Mouse (Mus musculus) C2C12 (cell line): ENCODE data around the gene Tenm2. TPM values are rescaled to one million over a fixed set of nuclear protein-coding genes. Genes with fewer than 3 reads are reported as not detected.

ENCODE experiments used
- H3K27me3 ChIP-seq: one replicate; pipeline ENCODE4 v1.6.1; 2011; ENCODE audit not compliant: control insufficient read depth, insufficient read depth, insufficient read length
- H3K36me3 ChIP-seq: one replicate; pipeline ENCODE4 v1.6.1; 2011; ENCODE audit not compliant: control insufficient read depth, insufficient read depth
- H3K4me3 ChIP-seq: one replicate; pipeline ENCODE4 v1.5.1; 2011; ENCODE audit warnings: mild to moderate bottlenecking, control low read depth; ENCODE audit not compliant: poor library complexity, insufficient read depth, severe bottlenecking
- H3K79me2 ChIP-seq: one replicate; pipeline ENCODE4 v1.6.1; 2011; ENCODE audit not compliant: control insufficient read depth, insufficient read depth
- H3K79me3 ChIP-seq: one replicate; pipeline ENCODE4 v1.6.1; 2011; ENCODE audit warnings: low read depth, control low read depth
- H3ac ChIP-seq: one replicate; pipeline ENCODE3; 2011; ENCODE audit warnings: low read depth; ENCODE audit not compliant: control insufficient read depth, insufficient read length
- CEBPB ChIP-seq: IDR thresholded peaks from one replicate; pipeline ENCODE4 v1.6.1; 2011; ENCODE audit warnings: low read depth, mild to moderate bottlenecking, control low read depth, moderate library complexity
- CTCF ChIP-seq: IDR thresholded peaks from one replicate; pipeline ENCODE4 v1.5.1; 2011; ENCODE audit not compliant: control insufficient read depth, insufficient read depth, insufficient read length
- FOSL1 ChIP-seq: IDR thresholded peaks from one replicate; pipeline ENCODE4 v1.8.0; 2011; ENCODE audit warnings: mild to moderate bottlenecking, low read length; ENCODE audit not compliant: poor library complexity, insufficient read depth, severe bottlenecking
- MAX ChIP-seq: IDR thresholded peaks from one replicate; pipeline ENCODE4 v1.6.1; 2011; ENCODE audit warnings: mild to moderate bottlenecking, control low read depth
- MYOD1 ChIP-seq: IDR thresholded peaks from one replicate; pipeline ENCODE4 v1.6.1; 2011; ENCODE audit warnings: low read depth; ENCODE audit not compliant: control insufficient read depth, insufficient read length
- MYOG ChIP-seq: IDR thresholded peaks from one replicate; pipeline ENCODE4 v1.6.1; 2011; ENCODE audit not compliant: control insufficient read depth, insufficient read length; ENCODE audit errors: extremely low read depth
- USF1 ChIP-seq: IDR thresholded peaks from one replicate; pipeline ENCODE4 v1.6.1; 2011; ENCODE audit warnings: low read depth, mild to moderate bottlenecking, control low read depth, moderate library complexity
- polyA plus RNA-seq: library from polyadenylated mRNA; unstranded; fragments of >200 nt; fragmentation: generic; extraction: Trizol; gene quantifications from one replicate; pipeline ENCODE4 v1.2.1, GENCODE M21; 2012; ENCODE audit warnings: missing spikeins

Tenm2 gene
- polyA plus RNA-seq, 1 experiment = not detected

DNA sequence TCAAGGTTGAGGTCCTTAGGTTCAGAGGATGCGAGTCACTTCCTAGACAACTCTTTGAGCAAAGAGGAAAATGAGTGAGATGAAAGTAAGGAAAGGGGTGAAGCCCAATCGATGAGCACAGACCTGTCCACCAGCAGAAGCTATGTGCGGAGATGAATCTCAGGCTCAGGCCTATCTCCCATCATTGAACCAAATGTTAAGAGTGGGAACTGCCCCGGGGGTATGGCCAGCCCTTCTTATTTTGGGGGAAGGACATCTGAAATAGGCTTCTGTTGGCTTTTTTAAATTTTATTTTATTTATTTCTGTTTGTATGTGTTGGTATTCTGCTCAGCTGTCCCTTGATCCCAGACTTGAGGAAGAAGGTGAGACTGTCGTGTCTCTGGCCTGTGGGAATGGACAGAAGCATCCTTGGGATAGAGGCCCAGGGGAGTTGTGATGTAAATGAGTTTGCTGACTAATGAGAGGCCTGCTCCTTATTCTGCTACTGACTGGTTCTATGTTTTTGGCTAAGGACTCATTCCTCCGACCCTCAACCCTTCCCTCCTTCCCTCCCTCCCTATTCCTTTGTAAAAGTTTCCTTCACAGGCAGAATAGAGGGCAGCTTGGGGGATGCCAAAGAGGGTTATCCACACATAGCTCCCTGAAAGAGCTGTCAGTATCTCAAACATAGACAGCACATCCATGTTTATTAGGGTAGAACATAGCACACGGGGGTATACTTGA is 1011.9 kb downstream of the Tenm2 start:
- Histone ChIP-seq H3K4me3 (no peak overlapping the region), H3K79me2 (no peaks in the 10 kb centered on the region), H3K27me3 (no peaks in the 10 kb centered on the region), H3K79me3 (no peaks in the 10 kb centered on the region), H3ac (no peak overlapping the region), H3K36me3 (no peaks in the 10 kb centered on the region)
- no peak for TF ChIP-seq MYOG
- no peak for TF ChIP-seq MYOD1
- TF ChIP-seq FOSL1 = no peak
- TF ChIP-seq CEBPB = no peak
- TF ChIP-seq CTCF = no peak
- no peak for TF ChIP-seq MAX
- TF ChIP-seq USF1 = no peak

DNA sequence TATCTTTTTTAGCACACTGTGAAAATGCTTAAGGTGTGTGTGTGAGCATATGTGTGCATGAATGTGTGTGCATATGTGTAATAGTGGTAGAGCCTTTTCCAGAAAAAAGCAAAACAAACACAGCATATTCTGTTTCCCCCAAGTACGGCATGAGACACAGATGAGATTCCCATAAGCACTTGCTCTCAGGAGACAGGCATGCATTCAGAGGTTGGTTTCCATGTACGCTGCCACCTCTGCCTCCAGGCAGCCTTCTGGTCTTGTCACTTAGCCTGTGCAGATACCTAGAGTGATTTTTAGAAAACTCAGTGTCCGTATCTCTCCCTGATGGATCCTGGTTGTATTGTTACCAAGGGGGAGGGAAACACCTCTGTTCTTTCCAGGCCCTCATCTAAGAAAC is 1013.7 kb downstream of the Tenm2 start:
- no peak overlapping the region for H3K4me3 ChIP-seq
- TF ChIP-seq CTCF (no peak), MAX (no peak), FOSL1 (no peak), MYOG (no peak), USF1 (no peak), CEBPB (no peak), MYOD1 (no peak)
- H3K36me3 ChIP-seq = no peaks in the 10 kb centered on the region
- H3ac ChIP-seq = no peak overlapping the region
- no peaks in the 10 kb centered on the region for H3K79me2 ChIP-seq
- H3K27me3 ChIP-seq = no peaks in the 10 kb centered on the region
- no peaks in the 10 kb centered on the region for H3K79me3 ChIP-seq

DNA sequence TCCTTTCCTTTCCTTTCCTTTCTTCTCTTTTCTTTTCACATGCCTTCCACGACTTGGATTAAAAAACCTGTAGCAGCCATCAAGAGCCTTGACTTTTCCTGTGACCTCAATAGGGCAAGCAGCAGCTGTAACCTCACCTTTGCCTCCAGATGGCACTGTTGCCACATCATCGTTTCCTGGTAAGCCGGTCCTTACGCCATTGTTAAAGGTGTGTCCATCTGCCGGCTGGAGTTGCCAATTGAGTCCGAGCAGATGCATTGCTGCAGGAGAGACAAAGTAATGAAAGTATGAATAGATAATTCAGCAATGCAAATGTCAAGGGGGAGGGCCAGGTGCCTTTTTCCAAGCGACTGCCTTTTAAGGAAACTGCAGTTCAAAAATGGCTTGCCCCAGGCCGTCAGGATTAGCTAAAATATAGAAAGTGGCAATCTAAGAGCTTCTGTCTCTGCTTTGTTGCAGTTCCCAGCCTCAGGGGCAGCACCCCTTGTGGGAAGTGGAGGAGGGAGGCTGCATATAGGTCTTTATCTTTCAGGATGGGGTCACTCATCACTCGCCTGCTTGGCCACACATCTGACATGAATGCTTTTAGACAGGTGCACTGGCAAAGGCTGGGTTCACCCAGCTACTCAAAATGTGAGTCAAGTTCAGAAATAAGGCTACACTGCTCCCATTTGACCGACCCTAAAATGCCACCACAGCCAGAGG is 1014.3 kb downstream of the Tenm2 start:
- H3K36me3 ChIP-seq = no peaks in the 10 kb centered on the region
- no peak overlapping the region for H3K4me3 ChIP-seq
- no peaks in the 10 kb centered on the region for H3K79me3 ChIP-seq
- no peaks in the 10 kb centered on the region for H3K79me2 ChIP-seq
- H3ac ChIP-seq = no peak overlapping the region
- H3K27me3 ChIP-seq = no peaks in the 10 kb centered on the region
- TF ChIP-seq MYOD1 = no peak
- no peak for TF ChIP-seq FOSL1
- no peak for TF ChIP-seq CEBPB
- no peak for TF ChIP-seq MAX
- TF ChIP-seq CTCF = peak; percentile 55
- TF ChIP-seq USF1 = no peak
- TF ChIP-seq MYOG = no peak

DNA sequence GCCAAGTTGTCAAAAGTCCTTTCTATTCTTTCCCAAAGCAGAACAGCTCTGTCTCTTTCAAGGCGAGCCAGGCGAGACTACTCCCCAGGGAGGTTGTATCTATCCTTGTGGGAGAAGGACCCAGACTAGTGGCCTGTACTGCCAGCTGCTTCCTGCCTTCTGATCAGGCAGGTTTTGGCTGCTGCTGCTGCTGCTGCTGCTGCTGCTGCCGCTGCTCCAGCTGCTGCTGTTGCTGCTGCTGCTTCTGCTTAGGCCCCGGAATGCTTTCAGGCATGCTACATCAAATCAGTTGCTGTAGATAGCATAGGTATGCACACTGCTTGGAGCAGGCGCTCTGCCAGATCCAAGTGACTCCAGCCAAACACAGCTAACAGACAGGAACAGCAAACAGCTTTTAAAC is 1015.1 kb downstream of the Tenm2 start:
- no peaks in the 10 kb centered on the region for H3K79me2 ChIP-seq
- no peak overlapping the region for H3ac ChIP-seq
- no peak overlapping the region for H3K4me3 ChIP-seq
- H3K27me3 ChIP-seq = no peaks in the 10 kb centered on the region
- TF ChIP-seq MAX (no peak), CTCF (no peak), CEBPB (no peak), FOSL1 (no peak)
- no peaks in the 10 kb centered on the region for H3K79me3 ChIP-seq
- no peaks in the 10 kb centered on the region for H3K36me3 ChIP-seq

DNA sequence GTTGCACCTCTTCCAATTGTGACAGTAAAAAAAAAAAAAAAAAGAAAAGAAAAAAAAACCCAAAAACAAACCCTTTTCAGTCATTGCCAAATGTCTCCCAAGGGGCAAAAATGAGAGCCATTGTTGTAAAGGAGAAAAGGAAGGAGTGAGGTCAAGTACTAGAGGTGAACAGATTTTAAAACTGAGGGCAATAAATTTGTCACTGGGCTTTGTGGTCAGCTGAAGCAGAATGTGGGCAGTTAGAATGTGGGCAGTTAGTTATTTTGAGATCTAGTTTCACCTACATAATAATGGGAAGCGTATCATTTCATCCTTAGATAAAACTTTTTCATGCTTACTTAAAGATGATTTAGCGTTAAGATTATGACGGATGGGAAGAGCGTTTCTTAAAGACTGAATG is 1016.2 kb downstream of the Tenm2 start:
- Histone ChIP-seq H3ac (no peak overlapping the region), H3K27me3 (no peaks in the 10 kb centered on the region), H3K79me2 (no peaks in the 10 kb centered on the region), H3K79me3 (no peaks in the 10 kb centered on the region), H3K36me3 (no peaks in the 10 kb centered on the region), H3K4me3 (no peak overlapping the region)
- TF ChIP-seq CEBPB = peak; percentile 52
- no peak for TF ChIP-seq MYOD1

DNA sequence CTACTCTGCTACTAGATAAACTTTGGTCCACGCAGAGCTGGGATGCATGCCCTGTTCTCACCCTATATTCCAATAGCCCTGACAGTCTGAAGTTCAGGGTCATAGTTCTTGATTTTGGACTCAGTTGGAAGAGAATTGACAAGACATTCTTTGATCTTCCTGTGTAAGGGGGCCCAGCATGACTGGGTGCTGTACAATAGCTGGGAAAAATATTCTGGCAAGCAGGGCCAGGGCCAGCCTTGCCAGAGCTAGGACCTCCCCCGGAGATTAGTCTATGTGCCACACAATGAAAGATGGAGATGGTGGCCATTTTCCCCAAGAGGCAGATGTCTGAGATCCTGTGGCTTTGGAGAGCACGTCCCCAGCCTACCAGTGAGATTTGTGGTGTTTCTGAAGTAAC is 1021.2 kb downstream of the Tenm2 start:
- Histone ChIP-seq H3K79me3 (no peaks in the 10 kb centered on the region), H3K27me3 (no peaks in the 10 kb centered on the region), H3K79me2 (no peaks in the 10 kb centered on the region), H3ac (no peak overlapping the region), H3K4me3 (no peak overlapping the region), H3K36me3 (no peaks in the 10 kb centered on the region)
- TF ChIP-seq CTCF = no peak
- no peak for TF ChIP-seq MYOD1
- TF ChIP-seq MYOG = no peak
- no peak for TF ChIP-seq CEBPB
- TF ChIP-seq USF1 = no peak
- TF ChIP-seq FOSL1 = no peak
- TF ChIP-seq MAX = no peak
